Mouse (Mus musculus) WW6 (cell line): Measurements from ENCODE around the gene Nrde2.
"Not testable (repeated sequence)": the region's sequence is repeated elsewhere in the genome, so short reads cannot be mapped to it uniquely, and the experiment has no call there.

ENCODE experiments used
- DNase-seq: peaks from one replicate; pipeline ENCODE4 v3.0.0-alpha.2; 2013; ENCODE audit warnings: low read depth, low spot score

Nrde2 gene

GRCm38 (mm10) chr12:100159261-100159975 lies at the start of gene Nrde2:
TSS of gene Nrde2 (minus strand) at chr12:100159653.
- DNase-seq, result peak; percentile 83

- no peak for DNase-seq
Measured at GRCm38 (mm10) chr12:100206926-100207325, 47.5 kb upstream of the Nrde2 start.

- DNase-seq, result no peak
Measured at GRCm38 (mm10) chr12:100206521-100206920, 47.1 kb upstream of the Nrde2 start.

GRCm38 (mm10) chr12:100205156-100205555 lies 45.7 kb upstream of the Nrde2 start:
- no peak for DNase-seq

DNA sequence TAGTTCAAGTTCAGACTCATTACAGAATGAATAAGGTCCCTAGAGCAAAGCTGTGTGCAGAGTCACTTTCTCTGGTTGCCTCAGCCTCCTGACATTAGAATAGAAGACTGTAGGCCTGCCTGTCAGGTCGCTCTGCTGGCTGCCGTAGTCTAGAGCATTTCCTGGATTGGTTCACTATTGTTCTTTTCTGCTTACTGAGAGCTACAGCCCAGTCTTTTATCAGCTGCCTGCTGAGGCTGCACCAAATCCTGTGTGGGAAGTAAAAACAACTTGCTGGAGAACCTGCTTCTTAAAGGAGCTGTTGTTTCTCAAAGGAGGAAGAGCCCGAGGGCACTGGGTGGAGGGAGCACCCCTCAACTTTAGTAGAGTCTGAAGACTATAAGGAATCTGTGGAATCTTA lies 44.3 kb upstream of the Nrde2 start:
- no peak for DNase-seq

DNA sequence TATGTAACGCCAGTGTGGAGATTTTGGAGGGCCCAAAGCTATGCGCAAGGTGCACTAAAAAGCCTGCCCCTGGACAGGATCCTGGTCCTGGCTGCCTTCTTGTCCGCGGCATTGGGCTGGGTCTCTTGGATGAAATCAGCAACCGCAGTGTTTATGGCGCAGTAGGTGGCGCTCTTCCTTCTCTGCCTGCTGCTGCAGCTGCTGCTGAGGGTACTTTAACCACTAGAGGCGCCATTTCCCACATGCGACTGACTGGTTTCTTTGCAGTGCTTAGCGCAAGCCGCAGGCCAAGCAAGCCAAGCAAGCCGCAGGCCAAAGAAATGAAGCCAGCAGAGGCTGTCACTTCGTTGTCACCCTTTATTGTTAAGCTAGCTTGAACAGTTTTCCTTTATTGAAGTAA lies 42.4 kb upstream of the Nrde2 start:
- DNase-seq, result peak; percentile 89

DNA sequence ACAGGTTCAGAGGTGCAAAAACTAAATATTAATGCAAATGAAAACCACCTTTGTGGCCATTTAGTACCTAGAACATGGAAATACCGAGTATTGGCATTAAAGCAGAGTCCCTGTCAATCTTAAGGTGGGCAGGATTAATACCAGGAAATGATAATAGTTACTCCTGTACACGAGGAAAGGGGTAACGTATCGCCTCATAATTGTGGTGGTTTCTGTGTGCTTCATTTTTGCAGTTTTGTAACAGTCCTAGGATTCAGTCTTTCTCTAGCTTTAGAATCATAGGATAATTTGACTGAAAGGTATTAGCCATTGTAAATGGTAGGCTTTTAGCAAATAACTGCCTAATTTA lies 41.9 kb upstream of the Nrde2 start:
- DNase-seq, result no peak

DNA sequence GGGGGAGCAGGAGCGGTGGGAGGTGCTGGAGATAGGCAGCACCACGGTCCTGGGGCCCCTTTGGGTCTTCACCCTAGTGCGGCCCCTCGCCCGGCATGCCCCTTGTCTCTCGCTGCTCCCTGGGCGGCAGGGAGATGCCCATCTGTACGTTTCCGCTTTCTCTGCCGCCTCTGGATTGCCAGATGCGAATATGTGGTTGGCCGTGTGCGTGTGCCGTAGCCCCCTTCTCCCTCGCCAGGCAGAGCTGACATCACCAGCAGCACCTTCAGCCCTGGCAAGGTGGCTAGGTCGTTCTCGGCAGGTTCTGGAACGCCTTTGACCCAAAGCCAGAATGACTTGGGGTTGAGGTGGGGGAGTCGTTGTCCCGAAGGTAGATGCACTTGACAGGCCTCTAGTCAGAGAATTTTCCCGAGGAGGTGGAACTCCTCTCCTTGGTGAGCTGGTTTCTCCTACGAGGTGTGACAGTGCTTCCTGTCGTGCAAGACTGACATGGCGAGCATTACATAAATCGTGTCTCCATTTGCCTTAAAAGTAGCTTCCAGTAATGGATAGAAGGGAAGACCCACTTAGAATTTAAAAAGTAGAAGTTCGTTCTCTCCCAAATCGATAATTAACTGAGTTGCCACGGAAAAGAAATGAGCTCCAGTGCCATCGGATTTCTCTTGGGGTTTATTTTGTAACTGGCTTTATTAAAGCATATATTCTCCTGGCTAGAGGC lies 41.4 kb upstream of the Nrde2 start:
- DNase-seq, result no peak

DNA sequence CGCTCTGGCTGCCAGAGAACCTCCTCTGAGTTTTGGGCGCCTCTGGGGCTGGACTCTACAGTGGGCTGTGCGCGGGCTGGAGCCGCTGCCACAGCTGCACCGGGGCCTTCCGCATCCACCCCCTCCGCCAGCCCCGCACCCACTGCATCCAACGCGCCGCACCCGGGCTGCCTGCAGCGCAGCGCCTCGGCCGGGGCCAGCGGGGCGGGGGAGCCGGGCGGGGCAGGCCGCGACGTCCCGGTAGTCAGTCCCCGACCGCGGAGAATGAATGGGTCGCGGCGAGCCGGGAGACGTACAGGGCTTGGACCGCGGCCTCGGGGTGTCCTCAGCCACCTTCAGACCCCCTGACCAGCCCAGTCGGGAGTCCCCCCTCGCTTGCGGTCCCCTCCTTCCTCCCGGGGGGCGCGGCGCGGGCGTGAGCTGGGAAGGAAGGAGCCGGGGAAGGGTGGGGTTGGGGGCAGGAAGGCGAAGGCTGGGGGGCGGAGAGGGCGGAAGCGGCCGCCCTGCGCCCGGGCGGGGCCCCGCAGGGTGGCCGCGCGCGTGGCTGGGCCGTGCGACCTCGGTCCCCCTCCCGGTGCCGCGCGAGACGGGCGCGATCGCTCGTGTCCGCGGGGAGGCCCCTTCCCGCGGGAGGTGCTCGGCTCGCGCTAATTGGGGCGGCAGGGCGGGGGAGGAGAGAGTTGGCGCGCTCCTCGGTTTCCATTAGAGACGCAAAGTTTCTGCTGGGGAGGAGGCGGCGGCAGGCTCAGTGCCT lies 40.6 kb upstream of the Nrde2 start:
- DNase-seq, result no peak

- peak; percentile 82 for DNase-seq
Measured at GRCm38 (mm10) chr12:100198967-100199660, 39.7 kb upstream of the Nrde2 start, which contains the start of gene Calm1. TSS of gene Calm1 (plus strand) at chr12:100199435.

DNA sequence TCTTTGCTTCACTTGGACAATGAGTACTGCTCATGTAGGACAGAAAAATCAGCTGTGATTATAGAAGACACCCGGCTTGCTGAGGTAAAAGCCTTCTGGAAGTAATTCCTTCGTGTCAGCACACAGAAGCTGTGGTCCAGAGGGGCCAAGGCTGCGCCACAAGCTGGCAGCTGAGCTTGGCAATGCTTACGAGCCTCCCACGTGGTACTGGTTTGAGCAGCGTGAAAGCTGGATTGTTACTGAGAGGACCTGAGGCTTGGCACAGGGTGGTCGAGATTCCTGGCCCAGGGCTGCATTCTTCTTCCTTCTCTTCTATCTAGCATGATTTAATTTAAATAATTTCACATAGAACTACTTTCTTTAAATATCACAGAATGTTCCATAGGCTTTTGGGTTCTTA lies 37.3 kb upstream of the Nrde2 start:
- no peak for DNase-seq

GRCm38 (mm10) chr12:100194181-100194580 lies 34.7 kb upstream of the Nrde2 start:
- no peak for DNase-seq

- no peak for DNase-seq
Measured at GRCm38 (mm10) chr12:100190802-100191201, 31.3 kb upstream of the Nrde2 start.

GRCm38 (mm10) chr12:100187756-100188430 lies 28.4 kb upstream of the Nrde2 start:
- no peak for DNase-seq

DNA sequence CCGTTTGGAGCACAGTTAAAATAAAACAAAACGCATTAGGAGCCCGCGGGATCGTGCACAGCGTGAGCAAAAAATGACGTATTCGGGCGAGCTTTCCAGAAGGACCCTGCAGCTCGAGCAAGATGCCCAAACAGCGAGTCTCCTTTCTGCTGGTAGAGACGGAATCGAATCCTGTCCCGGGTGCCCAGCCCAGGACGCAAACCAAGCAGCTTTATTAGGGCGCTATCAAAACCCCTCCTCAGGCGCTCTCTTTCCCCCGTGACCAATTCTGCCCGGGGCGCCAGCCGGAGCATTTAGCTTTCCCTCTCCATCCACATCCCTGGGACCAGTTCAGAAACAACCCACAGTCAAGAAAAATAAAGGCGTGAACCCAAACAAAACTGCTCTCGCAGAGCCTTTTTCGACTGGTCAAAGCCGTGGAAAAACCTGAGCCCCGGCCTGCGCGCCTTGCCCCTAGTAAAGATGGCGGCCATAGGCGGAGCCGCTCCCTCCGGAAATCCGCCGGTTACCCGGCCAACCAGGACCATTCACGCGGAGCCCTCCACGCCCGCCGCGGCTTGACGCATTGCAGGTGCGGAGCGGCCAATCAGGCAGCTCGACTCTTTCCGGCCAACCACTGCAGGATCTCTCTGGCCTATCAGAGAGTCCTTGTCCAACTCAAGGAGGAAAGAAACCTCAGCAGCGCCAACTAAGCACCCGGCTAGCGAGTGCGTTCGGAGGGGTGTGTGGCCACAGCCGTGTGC lies 27.7 kb upstream of the Nrde2 start:
- peak; percentile 94 for DNase-seq

DNA sequence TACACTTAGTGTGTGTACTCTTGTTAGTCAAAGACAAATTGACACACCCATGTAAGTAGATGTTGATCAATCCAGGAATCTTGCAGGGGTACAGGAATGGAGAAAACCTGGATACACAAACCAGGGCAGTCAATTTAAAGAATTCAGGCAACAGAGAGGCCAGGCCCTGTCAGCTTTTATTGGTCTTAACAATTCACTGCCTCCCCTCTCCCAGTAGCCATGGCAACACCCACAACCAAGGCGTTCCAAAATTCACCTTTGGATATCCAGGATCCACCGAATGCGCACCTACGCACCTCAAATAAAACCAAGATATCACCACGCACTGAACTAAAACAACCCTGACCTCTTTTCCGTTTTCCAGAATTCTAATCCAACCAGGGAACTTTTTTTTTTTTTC lies 26.9 kb upstream of the Nrde2 start:
- no peak for DNase-seq

- no peak for DNase-seq
Measured at GRCm38 (mm10) chr12:100185897-100186296, 26.4 kb upstream of the Nrde2 start.

DNA sequence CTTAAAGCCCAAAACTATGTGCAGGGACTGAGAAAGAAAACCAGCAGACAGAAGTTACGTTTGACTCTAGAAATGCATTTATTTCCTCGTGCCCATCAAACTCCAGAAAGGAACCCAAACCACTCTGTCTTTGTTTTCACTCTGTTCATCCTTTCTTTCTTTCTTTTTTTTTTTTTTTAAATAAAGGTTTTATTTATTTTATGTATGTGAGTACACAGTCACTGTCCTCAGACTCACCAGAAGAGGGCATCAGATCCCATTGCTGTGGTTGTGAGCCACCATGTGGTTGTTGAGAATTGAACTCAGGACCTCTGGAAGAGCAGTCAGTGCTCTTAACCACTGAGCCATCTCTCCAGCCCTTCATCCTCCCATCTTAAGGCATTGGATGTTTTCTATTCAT lies 25.5 kb upstream of the Nrde2 start:
- DNase-seq, result not testable (repeated sequence)

DNA sequence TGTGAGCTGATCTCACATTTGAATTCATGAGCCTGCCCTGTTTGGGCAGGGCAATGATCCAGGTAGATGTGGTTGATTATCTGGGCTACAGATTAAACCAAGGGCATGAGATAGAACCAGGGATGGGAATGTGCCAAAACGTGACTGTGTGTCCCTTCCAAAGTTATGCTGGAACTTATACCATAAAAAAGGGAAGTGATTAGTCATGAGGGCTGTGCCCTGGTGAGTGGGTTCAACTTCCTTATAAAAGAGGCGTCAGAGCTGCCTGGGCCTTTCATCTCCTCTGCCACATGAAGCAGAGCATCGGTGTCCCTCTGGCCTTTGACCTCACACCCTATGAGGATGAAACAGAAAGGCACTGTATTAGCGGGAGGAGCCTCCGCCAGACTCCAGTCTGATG lies 24.5 kb upstream of the Nrde2 start:
- DNase-seq, result no peak

DNA sequence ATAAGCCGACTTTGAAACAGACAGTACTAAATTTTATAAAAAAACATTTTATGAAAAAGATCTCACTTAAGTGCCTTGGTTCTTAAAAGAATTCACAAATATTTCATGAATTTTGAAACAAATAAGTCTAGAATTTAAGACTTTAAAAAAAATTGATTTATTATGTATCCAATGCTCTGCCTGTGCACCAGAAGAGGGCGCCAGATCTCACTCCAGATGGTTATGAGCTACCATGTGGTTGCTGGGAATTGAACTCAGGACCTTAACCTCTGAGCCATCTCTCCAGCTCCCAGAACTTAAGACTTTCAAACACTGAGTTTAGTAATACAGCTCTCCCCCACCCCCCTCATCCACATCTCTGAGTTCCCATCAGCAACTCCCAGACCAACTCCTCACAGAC lies 23.2 kb upstream of the Nrde2 start:
- no peak for DNase-seq

DNA sequence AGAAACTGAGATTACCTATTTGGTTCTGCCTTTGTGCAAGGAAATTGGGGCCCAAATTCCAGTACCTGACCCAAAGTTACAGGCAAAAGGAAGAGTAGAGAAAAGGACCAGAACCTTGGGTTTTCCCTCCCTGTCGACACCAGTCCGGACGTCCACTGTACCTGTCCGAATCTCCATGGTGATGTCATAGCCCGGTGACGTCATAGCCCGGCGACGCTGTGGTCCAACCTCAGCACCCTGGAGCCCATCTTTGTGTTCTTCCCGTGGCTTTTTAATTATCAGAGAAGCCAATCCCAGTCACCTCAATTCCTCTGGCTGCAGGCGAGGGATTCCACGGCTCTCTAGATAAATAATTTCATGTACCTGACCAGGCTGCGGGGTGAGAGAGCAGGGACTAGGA lies 21.3 kb upstream of the Nrde2 start:
- DNase-seq, result no peak
